Comparison of ENCODE assay signal across 13 mouse cellular contexts in genomic region chr1:59286316-59286850, GRCm38 (mm10). TPM values are rescaled to one million over a fixed set of nuclear protein-coding genes. Genes with fewer than 3 reads are reported as not detected.
DNase-seq lines count a peak whose midpoint lies in the region; TF ChIP-seq lines count a peak whose summit lies in the region.
"Had no signal": no experiment of that assay in that cellular context is flagged by ENCODE, and none has a peak within 500 bp of the region (broad histone marks: within the 10 kb centered on the region; RNA-seq: fewer than 3 reads in every experiment).

No protein-coding gene starts in this region.

- no peak overlapping the region for H3K9ac ChIP-seq in heart, adult 2 months (ENCODE audit: low read depth, low read length)
- H3K9ac ChIP-seq: liver, embryonic 13.5 days; midbrain, embryonic 15.5 days had no signal

- H3K9me3 ChIP-seq in heart, embryonic 10.5 days, result no peaks in the 10 kb centered on the region
- H3K9me3 ChIP-seq: liver, embryonic 13.5 days; midbrain, embryonic 15.5 days had no signal

- TF ChIP-seq POLR2A in heart, adult 2 months (IDR thresholded peaks at IDR 0.05; ENCODE audit: insufficient read depth, low read depth, low read length), result no peak
- TF ChIP-seq POLR2A in testis, adult 2 months (IDR thresholded peaks at IDR 0.05; ENCODE audit: control insufficient read depth, low read depth, low read length), result no peak

- no peak overlapping the region for H3K4me3 ChIP-seq in heart, adult 2 months
- H3K4me3 ChIP-seq in testis, adult 2 months (ENCODE audit: control insufficient read depth, low read depth, low read length), result no peak overlapping the region
- no peak overlapping the region for H3K4me3 ChIP-seq in heart, embryonic 10.5 days
- H3K4me3 ChIP-seq: liver, embryonic 13.5 days; midbrain, embryonic 15.5 days had no signal

- no peaks in the 10 kb centered on the region for H3K27me3 ChIP-seq in heart, adult 2 months (ENCODE audit: control insufficient read depth, insufficient read depth, low read length)
- no peaks in the 10 kb centered on the region for H3K27me3 ChIP-seq in testis, adult 2 months (ENCODE audit: control insufficient read depth, insufficient read depth, low read length)
- H3K27me3 ChIP-seq in heart, embryonic 10.5 days (ENCODE audit: insufficient read depth, poor library complexity, severe bottlenecking), result no peaks in the 10 kb centered on the region
- H3K27me3 ChIP-seq: liver, embryonic 13.5 days; midbrain, embryonic 15.5 days had no signal

- H3K79me2 ChIP-seq in heart, adult 2 months (replicated peaks; ENCODE audit: control insufficient read depth, insufficient read depth, low read length), result no peaks in the 10 kb centered on the region

- WGBS in heart, adult 2 months, result 74% methylated on average over 13 of the region's 13 CpGs
- WGBS in heart, embryonic 10.5 days, result 75% methylated on average over 13 of the region's 13 CpGs

- peak; percentile 54 for TF ChIP-seq CTCF in heart, adult 2 months (IDR thresholded peaks at IDR 0.05)
- peak; percentile 5; the same call in 1 of the 2 replicates for TF ChIP-seq CTCF in testis, adult 2 months (IDR thresholded peaks at IDR 0.05; ENCODE audit: control insufficient read depth, insufficient read depth, insufficient replicate concordance, low read depth, low read length)

- intact Hi-C loops in heart, adult 2 months (cut with DNase I), result no loop called here
- intact Hi-C loops in heart, postnatal 36 days (cut with DNase I), result no loop called here

- no peaks in the 10 kb centered on the region for H3K36me3 ChIP-seq in heart, adult 2 months (ENCODE audit: control insufficient read depth, insufficient read depth, low read length)
- H3K36me3 ChIP-seq in testis, adult 2 months (ENCODE audit: control insufficient read depth, insufficient read depth, low read length), result no peaks in the 10 kb centered on the region
- H3K36me3 ChIP-seq in heart, embryonic 10.5 days, result no peaks in the 10 kb centered on the region
- H3K36me3 ChIP-seq: liver, embryonic 13.5 days; midbrain, embryonic 15.5 days had no signal

- no peak overlapping the region for H3K27ac ChIP-seq in heart, adult 2 months
- no peak overlapping the region for H3K27ac ChIP-seq in testis, adult 2 months (ENCODE audit: control insufficient read depth, insufficient read depth, low read depth, low read length)
- no peak overlapping the region for H3K27ac ChIP-seq in heart, embryonic 10.5 days
- H3K27ac ChIP-seq: liver, embryonic 13.5 days; midbrain, embryonic 15.5 days had no signal

- no peak for DNase-seq in heart, adult 2 months
- DNase-seq in heart, postnatal 36 days, result no peak
- DNase-seq in testis, postnatal 14 days (ENCODE audit: low spot score), result no peak
- DNase-seq in gonadal fat pad, adult 2 months (ENCODE audit: low read depth), result peak; percentile 79
- DNase-seq in thymus, postnatal 25 days, result peak; percentile 27
- DNase-seq in urinary bladder, adult 18-20 months (ENCODE audit: low spot score in 2 of 2), result no peak
- DNase-seq in heart, embryonic 10.5 days (ENCODE audit: low spot score), result no peak
- DNase-seq: cerebellum, postnatal 10 days; kidney, adult 8-10 months; liver, embryonic 13.5 days had no signal

- no peaks in the 10 kb centered on the region for H3K4me1 ChIP-seq in heart, adult 2 months (ENCODE audit: control insufficient read depth, insufficient read depth, low read length)
- no peaks in the 10 kb centered on the region; the same call in 1 of the 2 replicates for H3K4me1 ChIP-seq in testis, adult 2 months (ENCODE audit: control insufficient read depth, insufficient read depth, low read length)
- no peaks in the 10 kb centered on the region for H3K4me1 ChIP-seq in heart, embryonic 10.5 days
- H3K4me1 ChIP-seq: liver, embryonic 13.5 days; midbrain, embryonic 15.5 days had no signal

- no peak for TF ChIP-seq EP300 in heart, adult 2 months (IDR thresholded peaks at IDR 0.05; ENCODE audit: insufficient read depth, low read depth, low read length)

RNA-seq across cellular contexts. Expression of gene Cdk15, which starts 29.7 kb away (rescaled TPM):
- under 1 TPM in 1 of 2 experiments, not detected in 1; 0.32 TPM for total RNA-seq in heart, adult 2 months (2021)
- polyA plus RNA-seq in heart, adult 2 months (2012; rRNA removed), result not detected in 2 replicates
- total RNA-seq in heart, postnatal 36 days (2021), result not detected
- 1.3 and 1.6 TPM in 2 replicates for polyA plus RNA-seq in testis, adult 2 months (2012; rRNA removed)
- polyA plus RNA-seq in gonadal fat pad, adult 2 months (2012; rRNA removed), result 0.11 and 0.15 TPM in 2 replicates
- 0.20 TPM in 1 of 2 replicates, not detected in the other for polyA plus RNA-seq in heart, embryonic 10.5 days (2016; fragmentation: Nextera tagmentation; extraction: Ambion mirVana)
- total RNA-seq: heart, postnatal 25 days had no signal
- polyA plus RNA-seq: liver, embryonic 13.5 days had no signal

RNA-seq across cellular contexts. Expression of gene Als2, which starts 49.4 kb away (rescaled TPM):
- total RNA-seq in heart, adult 2 months (2021), result 1 to 10 TPM; 9.8 to 9.9 TPM
- polyA plus RNA-seq in heart, adult 2 months (2012; rRNA removed), result 2.8 and 4.7 TPM in 2 replicates
- 10 to 100 TPM; 10.1 to 10.7 TPM for total RNA-seq in heart, postnatal 36 days (2021)
- polyA plus RNA-seq in testis, adult 2 months (2012; rRNA removed), result 6.8 and 7.1 TPM in 2 replicates
- polyA plus RNA-seq in gonadal fat pad, adult 2 months (2012; rRNA removed), result 5.6 and 6.0 TPM in 2 replicates
- 12.2 and 14.0 TPM in 2 replicates for polyA plus RNA-seq in heart, embryonic 10.5 days (2016; fragmentation: Nextera tagmentation; extraction: Ambion mirVana)

Comparison
In these comparisons a context has a peak if more than half of its experiments do, and no peak if none do; other contexts are left out.
1. DNase-seq: peak in gonadal fat pad, adult 2 months (single experiment) and thymus, postnatal 25 days (single experiment); none in heart, adult 2 months (0 of 2), heart, postnatal 36 days (0 of 2), testis, postnatal 14 days (single experiment), urinary bladder, adult 18-20 months (0 of 2) and heart, embryonic 10.5 days (single experiment).